Mouse (Mus musculus): ENCODE results near the gene Itga11.

GRCm38 (mm10) chr9:62696799-62697198, 19.2 kb downstream of the Itga11 start:
- TF ChIP-seq GATA1 (IDR thresholded peaks at IDR 0.05; ENCODE audit: low read length) (no peak), TAL1 (IDR thresholded peaks at IDR 0.05; ENCODE audit: low read length) (no peak)

All from erythroblast, embryonic 14.5 days (primary cell).